Mouse (Mus musculus) bone marrow, adult 2 months (tissue): Measurements from ENCODE around the gene Atp2b2.

ENCODE experiments used
- CTCF ChIP-seq: fragments of 200-500 bp; IDR thresholded peaks from 2 replicates; pipeline ENCODE4 v1.5.1; 2011; ENCODE audit warnings: low read length, control low read depth; ENCODE audit not compliant: control insufficient read depth, insufficient read depth
- POLR2A ChIP-seq: fragments of 200-500 bp; IDR thresholded peaks from 2 replicates; pipeline ENCODE4 v1.6.1; 2011; ENCODE audit warnings: low read depth, mild to moderate bottlenecking, control low read depth, low read length, borderline replicate concordance; ENCODE audit not compliant: control insufficient read depth

- TF ChIP-seq CTCF, result no peak
- no peak for TF ChIP-seq POLR2A
Observed at GRCm38 (mm10) chr6:113742321-113742720, 300.1 kb downstream of the Atp2b2 start.
